Mouse (Mus musculus): ENCODE data around the gene Dnhd1. TPM values are rescaled to one million over a fixed set of nuclear protein-coding genes. Genes with fewer than 3 reads are reported as not detected.

Gene Dnhd1
- total RNA-seq, 2 experiments from 2014 or later: 0.55 to 0.57 TPM

DNA sequence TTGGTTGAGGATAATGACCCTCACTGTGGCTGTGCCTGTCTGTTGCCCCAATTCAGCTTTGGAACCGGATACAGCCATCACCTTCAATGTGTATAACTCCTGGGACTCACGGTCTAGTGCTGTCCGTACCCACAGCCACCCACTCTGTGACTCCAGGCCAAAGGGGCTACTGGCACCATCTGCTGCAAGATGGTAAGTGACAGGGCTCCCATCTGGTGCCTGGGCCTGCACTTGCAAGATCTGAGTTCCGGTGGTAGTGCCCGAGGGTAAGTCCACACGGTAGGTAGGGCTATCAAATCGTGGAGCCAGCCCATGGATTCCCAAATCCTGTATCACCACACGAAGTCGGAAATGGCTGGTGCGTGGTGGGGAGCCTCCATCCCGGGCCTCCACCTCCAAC is 113.7 kb downstream of the Dnhd1 start:
- intact Hi-C loops (cut with DNase I; ENCODE audit: low total_unique reads): no loop called here
- no peak for DNase-seq

DNA sequence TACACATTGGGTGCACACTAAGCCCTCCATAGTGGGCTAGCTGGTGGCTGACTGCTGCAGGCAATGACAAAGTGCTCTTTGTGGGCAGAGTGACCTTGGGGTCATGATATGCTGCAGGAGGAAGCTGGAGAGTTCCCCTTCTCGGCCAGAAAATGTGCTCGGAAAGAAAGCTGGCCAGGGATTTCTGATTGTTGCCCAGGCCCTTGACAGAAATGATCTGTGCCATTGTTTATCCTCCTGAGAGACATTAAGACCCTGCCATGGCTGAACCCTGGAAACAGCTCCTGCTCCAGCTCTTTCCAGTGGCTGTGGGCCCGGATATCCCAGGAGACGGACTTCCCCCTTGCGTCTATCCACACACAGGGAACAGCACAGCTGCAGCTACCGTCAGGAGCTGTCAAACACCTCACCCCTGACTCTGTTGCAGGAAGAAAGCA is 117.1 kb downstream of the Dnhd1 start:
- intact Hi-C loops (cut with DNase I; ENCODE audit: low total_unique reads): no loop called here
- DNase-seq: no peak

DNA sequence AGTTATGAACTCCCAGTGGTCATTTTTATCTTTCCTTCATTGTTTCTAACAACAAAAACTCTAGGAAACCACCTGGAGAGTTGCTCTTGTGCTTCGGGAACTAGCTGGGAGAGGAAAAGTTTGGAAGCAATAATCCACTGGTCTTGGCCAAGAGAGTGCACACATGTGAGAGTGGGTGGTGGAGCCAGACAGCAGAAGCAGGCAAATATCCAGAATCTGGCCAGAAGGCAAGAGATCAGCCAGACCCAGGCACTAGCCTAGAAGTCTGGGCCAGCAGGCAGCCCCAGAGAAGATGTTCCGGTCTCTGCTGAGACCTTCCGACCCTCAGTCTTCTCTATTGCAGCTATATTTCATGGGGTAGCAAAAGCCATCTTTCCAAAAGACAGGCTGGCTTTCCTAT is 119.3 kb downstream of the Dnhd1 start:
- intact Hi-C loops (cut with DNase I; ENCODE audit: low total_unique reads): no loop called here
- peak; percentile 57 for DNase-seq

Other genes with a start within 250 kb of the Dnhd1 start
- gene Cnga4, start 246.3 kb upstream of the Dnhd1 start, total RNA-seq (2021): not detected
- gene Cckbr, start 225.1 kb upstream of the Dnhd1 start, total RNA-seq (2021): not detected
- 10 to 100 TPM; 27.7 to 33.5 TPM for gene Cavin3, start 168.5 kb upstream of the Dnhd1 start, total RNA-seq (2021)
- 10 to 100 TPM; 43.7 to 44.1 TPM for gene Smpd1, start 96.5 kb upstream of the Dnhd1 start, total RNA-seq (2021)
- 10 to 100 TPM in 1 of 2 experiments, 1 to 10 TPM in 1; 8.9 to 10.1 TPM for gene Apbb1, start 69.2 kb upstream of the Dnhd1 start, total RNA-seq (2021)
- gene Hpx, start 50.7 kb upstream of the Dnhd1 start, total RNA-seq (2021): not detected
- gene Trim3, start 17.3 kb upstream of the Dnhd1 start, total RNA-seq (2021): 10 to 100 TPM; 14.3 to 16.4 TPM
- 10 to 100 TPM; 70.3 to 72.0 TPM for gene Timm10b, start 10.8 kb upstream of the Dnhd1 start, total RNA-seq (2021)
- 10 to 100 TPM; 12.2 to 14.5 TPM for gene Arfip2, start 10.4 kb upstream of the Dnhd1 start, total RNA-seq (2021)
- 1 to 10 TPM; 1.1 to 2.4 TPM for gene Gm45799, start 10.3 kb upstream of the Dnhd1 start, total RNA-seq (2021)
- gene Ilk, start 85.8 kb downstream of the Dnhd1 start, total RNA-seq (2021): 10 to 100 TPM; 78.2 to 86.1 TPM
- gene Rrp8, start 86.6 kb downstream of the Dnhd1 start, total RNA-seq (2021): 10 to 100 TPM in 1 of 2 experiments, 1 to 10 TPM in 1; 7.5 to 10.7 TPM
- gene Taf10, start 93.5 kb downstream of the Dnhd1 start, total RNA-seq (2021): 10 to 100 TPM; 75.4 to 76.3 TPM
- gene Tpp1, start 101.4 kb downstream of the Dnhd1 start, total RNA-seq (2021): 10 to 100 TPM; 30.7 to 35.0 TPM
- gene Dchs1, start 136.8 kb downstream of the Dnhd1 start, total RNA-seq (2021): 10 to 100 TPM in 1 of 2 experiments, 1 to 10 TPM in 1; 9.2 to 14.2 TPM
- 100 to 1,000 TPM; 136 to 145 TPM for gene Mrpl17, start 160.3 kb downstream of the Dnhd1 start, total RNA-seq (2021)